Mouse (Mus musculus): ENCODE measurements at regions not wholly inside any gene's neighbourhood (a gene's known extent, or its start where the extent isn't known, plus 50 kb on each side); places are given as distances from the start of the nearest gene placed in this dataset.

DNA sequence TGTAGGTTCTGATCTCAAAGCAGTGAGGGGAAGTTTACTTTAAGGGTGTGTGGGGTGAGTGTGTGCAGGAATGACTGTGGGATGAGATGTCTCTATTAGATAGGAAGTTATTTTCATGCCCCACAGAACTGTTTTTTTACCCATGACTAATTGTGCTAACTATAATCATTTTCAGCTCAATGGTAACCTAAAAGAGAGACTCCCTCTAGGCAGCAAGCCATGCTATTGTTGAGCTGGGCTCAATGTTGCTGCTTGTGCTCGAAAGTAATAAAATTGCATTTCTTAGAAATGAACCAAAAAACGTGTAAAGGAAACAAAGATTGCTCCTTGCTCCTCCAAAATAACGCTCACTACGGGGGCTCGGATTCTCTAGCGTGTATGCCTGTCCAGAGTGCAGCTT lies 146.2 kb downstream of the Ddx11 start:
- TF ChIP-seq CTCF (IDR thresholded peaks at IDR 0.05; ENCODE audit: low read depth): no peak
- no peak for TF ChIP-seq EP300 (IDR thresholded peaks at IDR 0.05; ENCODE audit: low read depth)

Data from heart, postnatal 0 days (tissue).